Mouse (Mus musculus): Measurements from ENCODE around the gene Gm9903. TPM values are rescaled to one million over a fixed set of nuclear protein-coding genes. Genes with fewer than 3 reads are reported as not detected.
A peak's percentile ranks its signal among the peaks of the same experiment; 100 is the strongest.

Gm9903 gene
- total RNA-seq, 2 experiments from 2014 or later, result 0.39 to 0.84 TPM

DNA sequence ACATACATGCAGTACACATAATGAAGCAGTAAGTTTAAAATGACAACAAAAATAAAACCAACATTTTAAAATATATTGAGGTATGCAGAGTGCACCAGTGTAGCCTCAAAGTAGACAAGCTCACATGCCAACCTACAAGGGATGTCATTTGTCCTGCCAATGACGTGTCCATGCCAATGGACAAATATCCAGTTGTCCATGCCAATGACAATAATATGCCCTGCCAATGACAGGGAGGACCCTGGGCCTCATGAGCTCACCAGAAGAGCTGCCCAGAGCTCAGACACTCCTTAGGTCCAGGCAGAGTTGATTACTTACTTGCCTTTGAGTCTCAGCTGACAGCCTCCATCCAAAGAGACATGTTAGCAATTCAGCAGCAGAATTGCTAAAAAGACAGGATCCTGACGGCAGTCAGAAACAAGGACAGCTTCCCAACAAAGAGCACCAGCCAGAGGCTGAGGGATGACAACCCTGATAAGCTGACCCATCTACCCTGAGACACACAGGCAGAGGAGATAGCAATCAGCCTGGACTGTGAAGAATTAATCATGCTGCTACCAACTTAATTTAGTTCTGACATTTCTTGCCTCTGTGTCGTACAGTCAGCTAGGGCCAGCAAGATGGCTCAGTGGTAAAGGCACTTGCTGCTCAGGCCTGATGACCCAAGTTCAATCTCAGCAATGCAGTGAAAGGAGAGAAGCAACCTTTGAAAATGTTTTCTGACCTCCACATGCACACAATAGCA, 8.1 kb downstream of the Gm9903 start:
- no peak for DNase-seq
- intact Hi-C loops (cut with DNase I), result no loop called here

DNA sequence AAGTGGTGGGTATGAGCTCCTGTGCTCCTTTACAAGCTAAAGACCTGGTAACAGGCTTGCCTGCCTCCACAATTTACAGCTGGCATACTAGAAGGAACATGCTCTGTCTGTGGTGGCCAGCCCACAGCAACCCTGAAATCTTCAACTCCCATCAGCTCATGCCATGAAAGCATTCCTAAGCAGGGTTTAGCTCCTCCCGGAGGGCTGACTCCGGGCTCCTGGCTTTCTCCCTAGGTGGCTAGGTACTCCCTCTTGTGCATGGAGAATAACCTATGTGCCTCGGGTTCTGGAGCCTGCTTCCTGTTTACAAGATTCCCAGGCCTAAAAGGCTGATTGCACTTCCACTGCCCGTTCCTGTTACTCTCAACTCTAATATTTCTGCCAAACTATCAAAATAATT, 9.1 kb downstream of the Gm9903 start:
- intact Hi-C loops (cut with DNase I), result no loop called here
- no peak for DNase-seq

DNA sequence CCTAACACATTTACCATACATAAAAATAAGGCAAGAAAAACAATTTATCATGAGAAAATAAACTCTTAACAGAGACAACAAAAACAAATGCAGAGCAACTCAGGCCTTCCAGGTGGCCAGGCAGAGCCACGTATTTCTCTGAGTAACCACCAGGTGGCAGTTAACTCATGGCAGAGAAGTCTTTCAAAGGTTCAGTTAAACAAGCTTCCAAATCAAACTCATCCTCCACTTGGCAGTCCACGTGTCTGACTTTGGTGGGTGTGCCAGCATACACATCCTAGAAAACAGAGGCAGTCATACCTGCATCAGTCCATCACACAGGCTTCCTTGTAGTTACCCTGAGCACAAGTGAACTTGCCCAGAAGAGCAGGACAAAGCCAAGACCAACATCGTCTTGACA, 10.9 kb downstream of the Gm9903 start:
- intact Hi-C loops (cut with DNase I), result no loop called here
- peak; percentile 36 to 39 for DNase-seq

DNA sequence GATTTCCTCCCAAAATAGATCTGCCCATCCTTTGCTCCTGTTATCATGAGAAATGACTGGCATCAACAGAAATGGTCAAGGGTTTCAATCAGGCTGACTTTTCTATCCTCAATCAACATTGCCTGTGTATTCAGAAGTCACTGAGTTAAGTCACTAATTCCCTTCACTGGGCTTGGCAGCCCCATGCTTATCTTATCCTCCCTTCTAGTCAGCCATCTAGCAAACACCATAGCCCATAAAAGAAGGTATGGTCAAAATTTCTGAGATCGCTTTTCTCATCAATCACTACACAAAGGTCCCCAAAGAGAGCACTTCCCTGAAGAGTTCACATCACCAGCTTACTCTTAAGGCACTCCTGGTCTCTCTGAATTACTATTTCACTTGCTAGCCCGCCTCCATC, 21.3 kb downstream of the Gm9903 start:
- intact Hi-C loops (cut with DNase I), result loop anchor here (5.0 to 10.0 kb wide), 3 partner anchors 171 to 534 kb away; partner anchors contain the start of genes Mxd4, Nelfa and Nsd2

DNA sequence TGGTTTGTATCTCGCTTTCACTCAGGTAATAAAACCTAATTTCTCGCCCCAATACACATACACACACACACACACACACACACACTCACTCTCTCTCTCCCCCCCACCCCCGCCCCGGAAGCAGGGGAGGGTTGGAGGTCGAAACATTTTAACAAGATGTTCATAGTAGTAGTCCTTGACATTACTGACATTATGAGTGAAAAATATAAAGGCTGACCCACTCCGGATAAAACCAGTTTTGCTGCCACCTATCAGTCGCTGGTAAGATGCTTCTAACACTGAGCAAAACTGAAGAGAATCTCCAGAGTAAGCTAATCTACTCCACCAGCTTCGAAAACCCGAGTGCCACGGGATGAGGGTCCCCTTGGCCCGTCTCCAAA, 21.8 kb downstream of the Gm9903 start:
- DNase-seq, result no peak
- intact Hi-C loops (cut with DNase I), result loop anchor here (5.0 to 10.0 kb wide), 3 partner anchors 171 to 533 kb away; partner anchors contain the start of genes Mxd4, Nelfa and Nsd2

More for the DNA sequence above, 21.3 kb downstream of the Gm9903 start:
- DNase-seq, result no peak

DNA sequence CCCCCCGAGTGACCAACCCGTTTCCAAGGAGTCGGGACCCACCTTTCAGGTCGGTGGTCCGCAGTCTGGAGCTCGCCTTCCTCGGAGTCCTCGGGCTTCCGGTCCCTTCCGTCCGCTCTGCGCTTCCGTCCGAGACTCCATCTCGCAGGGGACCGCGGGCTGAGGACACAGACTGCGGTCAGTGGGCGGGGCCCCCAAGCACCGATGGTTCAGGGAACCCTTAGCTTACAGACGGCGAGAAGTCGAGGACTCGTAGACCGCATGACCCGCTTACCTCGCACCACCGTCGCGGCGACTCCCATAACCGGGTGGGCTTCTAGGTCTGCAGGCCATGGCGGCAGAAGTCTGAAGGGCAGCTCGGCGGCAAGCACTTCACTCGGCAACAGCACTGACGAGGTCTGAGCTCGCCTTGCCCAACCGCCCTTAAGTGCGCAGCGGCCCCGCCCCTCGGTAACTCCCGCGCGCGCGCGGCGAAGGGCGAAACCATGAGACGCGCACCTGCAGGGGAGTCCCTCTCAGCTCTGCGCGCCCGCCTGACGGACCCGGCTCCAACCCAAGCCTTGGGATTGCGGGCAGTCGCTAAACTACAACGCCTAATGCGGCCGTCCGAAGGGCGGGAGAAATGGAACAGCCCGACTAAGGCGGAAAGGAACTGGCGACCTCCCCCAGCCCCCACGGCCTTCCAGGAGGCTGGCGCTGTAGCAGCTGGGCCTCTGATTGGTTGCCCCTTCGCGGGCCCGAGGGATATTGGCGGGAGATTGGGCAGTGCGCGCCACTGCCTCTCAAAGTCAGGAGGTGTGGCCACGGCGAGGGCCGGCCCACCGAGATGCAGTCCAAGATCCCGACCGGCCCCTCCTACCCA, 22.4 kb downstream of the Gm9903 start, which contains the start of gene Slbp:
Gene Slbp, minus strand, starts transcription at position 654 of the 862 bp plus-strand sequence.
- intact Hi-C loops (cut with DNase I), result loop anchor here (5.0 to 10.0 kb wide), 3 partner anchors 170 to 533 kb away; partner anchors contain the start of genes Mxd4, Nelfa and Nsd2

DNA sequence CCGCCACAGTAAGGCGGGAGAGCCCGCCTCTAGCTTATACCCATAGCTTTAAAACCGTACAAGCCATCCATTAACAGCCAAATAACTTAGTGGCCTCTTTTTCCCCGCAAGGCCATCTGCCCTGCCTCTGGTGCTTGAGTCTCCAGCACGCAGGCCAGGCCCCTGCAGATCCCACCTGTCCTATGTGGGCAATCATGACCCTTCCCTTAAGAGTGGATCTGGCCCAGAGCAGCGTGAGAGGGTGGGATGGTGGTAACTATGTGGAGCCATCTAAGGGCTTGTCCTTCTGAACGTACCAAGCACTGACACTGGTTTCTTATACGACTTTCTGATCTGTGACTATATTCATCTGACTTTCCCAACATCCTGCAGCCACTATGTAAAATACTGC, 23.1 kb downstream of the Gm9903 start:
- intact Hi-C loops (cut with DNase I), result loop anchor here (5.0 to 10.0 kb wide), 3 partner anchors 170 to 532 kb away; partner anchors contain the start of genes Mxd4, Nelfa and Nsd2
- DNase-seq, result no peak

More for the DNA sequence above, 22.4 kb downstream of the Gm9903 start, which contains the start of gene Slbp:
- DNase-seq, result peak; percentile 95 to 99

DNA sequence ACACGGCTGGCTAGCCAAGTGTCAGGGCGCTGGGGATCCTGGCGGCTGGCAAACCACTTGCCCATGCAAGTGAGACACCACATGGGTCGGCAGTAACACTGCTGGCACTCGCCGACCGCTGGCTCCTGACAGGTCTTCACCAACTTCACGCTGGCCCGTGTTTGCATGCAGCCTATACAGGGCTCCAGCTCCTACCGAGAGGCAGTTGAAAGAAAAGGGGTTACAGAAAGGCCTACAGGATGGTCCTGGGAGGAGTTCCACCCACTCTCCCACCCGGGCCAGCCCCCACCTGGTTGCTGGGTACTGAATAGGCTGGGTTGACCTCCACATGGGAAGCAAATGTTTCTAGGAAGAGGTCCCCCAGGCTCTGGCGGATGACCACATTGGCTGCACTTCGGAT, 24.7 kb downstream of the Gm9903 start:
- intact Hi-C loops (cut with DNase I), result loop anchor here (5.0 to 10.0 kb wide), 3 partner anchors 168 to 530 kb away; partner anchors contain the start of genes Mxd4, Nelfa and Nsd2
- no peak for DNase-seq

DNA sequence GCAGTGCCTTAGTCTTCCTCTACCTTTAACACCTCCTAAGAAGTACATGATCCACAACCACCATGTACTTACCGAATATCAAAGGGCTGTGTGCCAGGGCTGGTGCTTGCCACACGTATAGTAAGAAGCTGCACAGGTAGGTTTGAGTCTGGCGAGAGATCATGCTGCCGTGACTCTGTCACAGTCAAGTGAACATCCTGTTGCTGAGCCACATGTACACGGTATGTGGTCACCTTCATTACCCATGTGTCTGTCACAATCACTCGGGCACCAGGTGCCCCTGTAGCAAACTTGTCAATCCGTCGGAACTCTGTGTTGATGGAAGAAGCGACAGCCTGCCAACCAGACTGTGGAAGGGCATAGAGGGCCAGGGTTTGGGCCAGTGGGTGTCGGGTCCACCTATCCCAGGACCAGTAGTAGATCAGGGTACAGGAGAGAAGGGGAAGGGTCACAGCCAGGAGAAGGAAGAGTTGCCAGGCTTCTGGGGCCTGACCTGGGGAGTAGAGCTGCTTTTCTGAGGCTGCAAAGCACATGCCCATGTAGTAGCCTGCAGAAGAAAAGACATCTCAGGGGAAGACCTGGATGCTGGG, 25.6 kb downstream of the Gm9903 start:
- no peak for DNase-seq
- intact Hi-C loops (cut with DNase I), result loop anchor here (10.0 kb wide), 2 partner anchors 279 to 529 kb away; partner anchors contain the start of genes Mxd4 and Nelfa

DNA sequence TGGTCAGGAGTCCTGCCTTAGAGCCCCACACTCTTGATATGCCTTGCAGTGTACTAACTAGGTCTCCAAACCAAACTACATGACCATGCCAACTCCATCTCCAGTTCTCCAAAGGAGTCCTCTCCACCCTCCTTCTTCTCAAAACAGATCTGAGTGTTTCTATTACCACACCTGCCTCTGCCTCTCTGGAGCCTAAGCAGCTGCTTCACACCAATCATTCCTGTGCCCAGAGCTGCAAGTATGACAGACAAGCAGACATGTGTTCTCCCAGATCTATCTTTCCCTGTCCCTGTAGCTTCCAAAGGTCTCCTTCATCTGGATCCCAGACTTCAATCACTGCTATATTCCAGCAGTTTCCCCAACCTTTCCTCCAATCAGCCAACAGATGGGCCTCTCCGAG, 27.0 kb downstream of the Gm9903 start:
- DNase-seq, result no peak
- intact Hi-C loops (cut with DNase I), result loop anchor here (10.0 kb wide), 2 partner anchors 278 to 528 kb away; partner anchors contain the start of genes Mxd4 and Nelfa

DNA sequence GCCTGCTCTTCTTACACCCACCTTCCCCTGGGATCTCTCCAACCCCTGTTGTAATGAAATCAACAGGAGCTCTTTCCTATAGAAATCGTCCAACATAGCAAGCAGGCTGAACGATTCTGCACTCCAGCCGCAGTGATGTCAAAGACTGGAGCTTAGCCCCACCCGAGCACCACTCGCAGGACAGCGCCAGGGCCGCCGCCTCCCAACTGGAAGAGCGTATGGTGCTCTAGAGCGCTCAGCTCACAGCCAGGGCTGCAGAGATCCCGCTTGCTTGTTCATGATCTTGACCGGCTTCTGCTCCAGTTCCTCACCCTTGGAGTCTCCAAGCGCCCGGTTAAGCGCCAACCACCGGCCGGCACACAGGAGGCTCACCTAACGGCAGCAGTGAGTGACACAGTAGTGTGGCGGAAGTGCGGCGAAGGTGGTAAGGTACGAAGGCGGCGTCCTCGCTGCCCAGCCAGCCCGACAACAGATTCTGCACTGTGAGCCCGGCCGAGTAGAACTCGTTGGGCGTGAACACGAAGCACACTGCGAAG, 27.6 kb downstream of the Gm9903 start:
- intact Hi-C loops (cut with DNase I), result loop anchor here (10.0 kb wide), 2 partner anchors 277 to 527 kb away; partner anchors contain the start of genes Mxd4 and Nelfa
- DNase-seq, result no peak

DNA sequence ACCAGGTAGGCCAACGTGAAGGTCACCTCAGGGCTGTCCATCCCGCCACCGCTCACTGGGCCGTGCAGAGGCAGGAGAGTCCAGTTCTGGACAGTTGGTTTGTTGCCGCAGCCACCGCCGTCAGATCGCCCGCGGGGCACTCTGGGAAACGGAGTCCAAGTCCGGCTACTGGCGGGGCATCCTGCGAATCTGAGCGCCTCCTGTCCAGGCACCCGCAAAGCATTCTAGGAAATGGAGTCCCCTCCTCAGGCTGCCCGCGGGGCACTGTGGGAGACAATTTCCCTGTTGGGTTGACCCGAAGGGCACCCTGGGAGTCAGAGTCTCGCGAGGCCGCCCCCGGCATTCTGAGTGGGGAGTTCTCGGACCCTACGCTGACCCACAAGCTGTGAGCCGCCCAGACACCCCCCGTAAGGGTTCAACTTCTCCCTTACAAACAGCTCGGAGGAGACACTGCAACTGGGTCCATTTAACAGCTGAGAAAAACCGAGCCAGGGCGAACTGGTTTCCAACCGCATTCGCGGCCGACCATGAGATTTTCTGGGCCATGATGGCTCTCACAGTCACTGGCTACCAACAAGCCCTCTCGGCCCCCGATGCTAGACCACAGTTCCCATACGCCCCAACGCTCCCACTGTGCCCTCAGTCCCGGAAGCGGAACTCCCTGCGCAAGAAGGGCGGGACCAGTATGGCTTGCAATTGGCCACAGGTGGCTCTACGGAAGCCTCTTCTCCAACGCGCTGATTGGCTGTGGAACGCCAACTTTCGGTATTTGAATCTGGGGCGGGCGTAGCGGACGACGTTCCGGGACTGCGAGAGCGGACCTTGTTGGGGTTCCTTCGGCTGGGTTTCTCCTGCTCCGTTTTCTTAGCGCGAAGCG, 28.3 kb downstream of the Gm9903 start, which contains the start of the genes Tacc3 and Tmem129:
Gene Tacc3, plus strand, starts transcription at position 342 of the 877 bp plus-strand sequence.
Gene Tmem129, minus strand, starts transcription at position 630 of the 877 bp plus-strand sequence.
- DNase-seq, result peak; percentile 95 to 97
- intact Hi-C loops (cut with DNase I), result loop anchor here (2.0 to 10.0 kb wide), 4 partner anchors 27 to 527 kb away; partner anchors contain the start of genes Letm1, Mxd4 and Nelfa

DNA sequence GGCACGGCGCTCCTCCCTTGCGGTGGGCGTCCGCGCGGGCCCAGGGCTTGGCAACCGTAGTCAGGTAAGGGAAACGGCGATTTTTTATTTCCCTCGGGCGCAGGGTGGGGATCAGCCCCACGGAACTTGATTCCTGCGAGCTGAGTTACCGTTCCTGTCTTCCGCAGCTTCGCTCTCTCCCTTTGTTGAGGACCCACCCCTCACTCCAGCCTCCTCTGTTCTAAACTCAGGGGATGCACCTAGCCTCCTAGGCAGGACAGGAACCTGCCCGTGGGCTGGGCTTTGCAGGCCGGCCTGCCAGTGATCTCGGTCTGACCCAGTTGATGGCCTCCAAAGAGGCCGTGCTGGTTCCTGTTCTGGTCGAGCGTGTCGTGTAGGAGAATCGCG, 28.9 kb downstream of the Gm9903 start:
- intact Hi-C loops (cut with DNase I), result loop anchor here (2.0 to 10.0 kb wide), 4 partner anchors 28 to 526 kb away; partner anchors contain the start of genes Letm1, Mxd4 and Nelfa
- no peak for DNase-seq

DNA sequence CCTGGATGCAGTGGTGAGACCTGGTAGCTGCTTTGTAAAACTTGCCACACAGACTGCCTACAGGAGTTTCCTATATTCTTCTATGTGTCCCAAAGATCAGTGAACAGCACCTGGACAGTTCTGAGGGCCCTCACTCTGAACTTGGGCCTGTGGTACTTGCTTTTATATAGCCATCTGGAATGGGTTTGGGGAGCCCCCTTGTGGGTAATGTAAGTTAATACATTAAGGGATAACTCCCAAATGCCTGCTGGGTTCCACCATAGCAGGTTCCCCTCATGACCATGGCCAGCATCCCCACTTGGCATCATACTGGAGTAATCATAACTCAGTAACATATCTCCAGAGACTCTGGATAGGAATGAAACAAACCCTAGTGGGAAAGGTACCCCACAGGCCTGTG, 38.5 kb downstream of the Gm9903 start:
- intact Hi-C loops (cut with DNase I), result loop anchor here (2.0 kb wide), 1 partner anchor 25 kb away; no protein-coding TSS in a partner anchor
- DNase-seq, result no peak

DNA sequence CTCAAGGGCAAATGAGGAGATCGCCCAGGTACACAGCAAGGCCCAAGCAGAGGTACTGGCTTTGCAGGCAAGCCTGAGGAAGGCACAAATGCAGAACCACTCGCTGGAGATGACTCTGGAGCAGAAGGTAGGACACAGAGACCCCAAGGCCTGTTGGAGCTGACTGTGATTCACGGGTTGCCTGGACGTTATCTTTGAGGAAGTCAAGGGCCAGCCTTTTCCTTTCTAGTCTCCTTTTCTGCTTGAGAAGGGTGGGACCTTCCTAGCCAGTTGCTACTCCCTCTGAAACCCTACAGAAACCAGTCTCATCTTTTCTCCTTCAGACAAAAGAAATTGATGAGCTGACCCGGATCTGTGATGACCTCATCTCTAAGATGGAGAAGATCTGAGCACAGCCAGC, 41.9 kb downstream of the Gm9903 start:
- intact Hi-C loops (cut with DNase I), result no loop called here
- DNase-seq, result no peak

DNA sequence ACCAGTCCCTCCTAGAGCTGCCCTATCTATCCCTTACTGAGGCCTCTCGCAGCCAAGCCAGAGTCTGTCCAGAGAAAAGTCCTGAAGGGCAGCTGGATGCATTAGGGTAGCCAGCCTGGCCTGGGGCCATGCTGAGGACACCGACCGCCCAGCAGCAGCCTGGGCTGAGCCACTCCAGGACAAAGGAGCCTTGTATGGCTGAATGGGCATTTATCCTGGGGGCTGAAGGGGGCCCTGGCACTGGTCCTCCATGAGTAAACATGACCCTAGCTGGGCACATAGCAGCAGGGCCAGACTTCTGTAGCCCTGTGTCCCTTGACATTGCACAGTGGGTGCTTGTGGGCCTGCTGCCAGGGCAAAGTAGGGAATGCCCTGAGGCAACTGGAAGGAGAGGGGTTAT, 44.7 kb downstream of the Gm9903 start:
- intact Hi-C loops (cut with DNase I), result no loop called here

DNA sequence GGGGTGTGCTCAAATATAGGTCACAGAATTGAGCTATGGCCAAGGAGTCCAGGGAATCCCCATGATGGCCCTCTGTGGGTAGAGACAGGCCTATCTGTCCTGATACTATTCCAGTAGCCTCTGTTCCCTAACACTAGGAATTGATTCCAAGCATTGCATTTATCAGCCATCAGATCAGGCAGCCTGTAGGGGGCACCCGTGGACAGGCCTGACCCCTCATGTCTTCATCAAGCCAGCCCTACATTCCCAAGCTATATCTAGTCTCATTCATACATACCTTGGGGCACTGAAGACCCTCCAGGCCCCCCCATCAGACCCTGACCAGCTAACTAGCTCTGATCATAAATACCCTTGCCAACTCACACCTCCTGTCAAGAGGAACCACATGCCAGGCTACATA, 46.2 kb downstream of the Gm9903 start:
- DNase-seq, result peak in 1 of 2 experiments; percentile 57
- intact Hi-C loops (cut with DNase I), result no loop called here

More for the DNA sequence above, 44.7 kb downstream of the Gm9903 start:
- no peak for DNase-seq

DNA sequence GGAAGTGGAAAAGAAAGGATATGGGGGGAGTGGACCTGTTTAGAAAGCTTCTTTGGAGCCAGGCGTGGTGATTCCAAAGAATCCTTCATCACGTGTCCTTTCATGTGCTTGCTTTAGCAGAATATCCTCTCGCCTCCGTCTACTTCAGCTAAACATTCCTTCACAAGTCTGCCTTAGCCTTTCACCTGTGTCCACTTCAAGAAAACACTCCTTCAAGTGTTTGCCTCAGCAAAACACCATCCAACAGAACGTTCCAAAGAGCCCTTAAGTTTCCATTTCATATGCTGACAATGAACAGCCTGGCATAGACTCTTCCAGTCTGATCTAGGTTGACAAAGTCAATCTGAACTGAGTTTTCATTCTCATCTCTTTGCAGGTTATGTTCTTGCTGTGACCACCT, 48.5 kb downstream of the Gm9903 start:
- intact Hi-C loops (cut with DNase I), result no loop called here

DNA sequence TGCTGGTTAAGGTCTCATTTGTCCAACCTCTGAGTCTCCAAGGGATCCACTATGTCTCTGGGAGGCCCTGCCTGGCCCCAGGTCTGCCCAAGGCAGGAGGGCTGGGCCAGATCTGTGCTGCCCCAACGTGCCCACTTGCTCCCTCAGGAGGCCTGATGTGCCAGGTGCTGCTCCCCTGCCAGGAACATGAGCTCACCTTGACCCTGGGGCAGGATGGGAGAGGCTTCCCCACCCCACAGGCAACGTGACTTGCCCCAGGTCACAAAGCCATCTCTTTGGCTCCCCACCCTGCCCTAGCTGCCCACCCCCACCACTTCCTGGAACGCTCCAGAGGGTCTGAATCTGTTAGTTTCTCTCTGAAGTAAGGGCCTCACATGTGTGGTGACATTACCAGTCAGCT, 51.3 kb downstream of the Gm9903 start:
- intact Hi-C loops (cut with DNase I), result loop anchor here (5.0 kb wide), 1 partner anchor 276 kb away; no protein-coding TSS in a partner anchor
- no peak for DNase-seq

More for the DNA sequence above, 48.5 kb downstream of the Gm9903 start:
- DNase-seq, result no peak
